Mouse (Mus musculus) CH12.LX (cell line): ENCODE results near the gene Eme2. TPM values are rescaled to one million over a fixed set of nuclear protein-coding genes. Genes with fewer than 3 reads are reported as not detected.

ENCODE experiments used
- DNase-seq: peaks from one replicate; pipeline ENCODE4 v3.0.0-alpha.2; 2013; ENCODE audit errors: extremely low read depth
- H3K27ac ChIP-seq: 2 replicates; pipeline ENCODE4 v1.5.1; 2012; ENCODE audit warnings: low read depth, mild to moderate bottlenecking, control low read depth, moderate library complexity; ENCODE audit not compliant: insufficient read depth
- H3K27me3 ChIP-seq: replicated peaks from 2 replicates; pipeline ENCODE3; 2012; ENCODE audit warnings: inconsistent platforms
- H3K36me3 ChIP-seq, 2 experiments: replicated peaks in 1 of 2; 2 replicates each; pipeline versions ENCODE3 to v1.6.1; 2012; ENCODE audit warnings: inconsistent platforms in 1 of 2, low read length in 1 of 2, mild to moderate bottlenecking in 1 of 2, mixed read lengths in 1 of 2, moderate library complexity in 1 of 2; ENCODE audit not compliant: control insufficient read depth in 1 of 2, insufficient read depth in 1 of 2
- H3K4me1 ChIP-seq, 2 experiments: 2 replicates each; pipeline ENCODE4 v1.6.1; 2012; ENCODE audit warnings: inconsistent platforms in 1 of 2, moderate library complexity in 1 of 2; ENCODE audit not compliant: insufficient read depth in 2 of 2, control insufficient read depth in 1 of 2
- H3K4me2 ChIP-seq: 2 replicates; pipeline ENCODE4 v1.6.1; 2012; ENCODE audit warnings: low read depth, mild to moderate bottlenecking, control low read depth; ENCODE audit not compliant: poor library complexity, insufficient read depth, severe bottlenecking
- H3K4me3 ChIP-seq, 3 experiments: fragments of 150-350 bp in 1 of 3; sonication (generic) in 1 of 3; replicated peaks in 1 of 3; 2 replicates each; pipeline versions ENCODE3 to v1.5.1; 2011 to 2012; ENCODE audit warnings: low read depth in 2 of 3, low read length in 2 of 3, mild to moderate bottlenecking in 2 of 3, moderate library complexity in 2 of 3, control low read depth in 1 of 3, improper control_type of control experiment in 1 of 3, inconsistent platforms in 1 of 3, mixed read lengths in 1 of 3; ENCODE audit not compliant: poor library complexity in 1 of 3
- H3K79me2 ChIP-seq: replicated peaks from 2 replicates; pipeline ENCODE4 v1.6.1; 2012; ENCODE audit warnings: mild to moderate bottlenecking, moderate library complexity; ENCODE audit not compliant: control insufficient read depth, poor library complexity, insufficient read depth, severe bottlenecking; ENCODE audit errors: extremely low read depth
- H3K9ac ChIP-seq: 2 replicates; pipeline ENCODE4 v1.6.1; 2012; ENCODE audit warnings: low read depth, mild to moderate bottlenecking, control low read depth, moderate library complexity; ENCODE audit not compliant: insufficient read depth
- H3K9me3 ChIP-seq: replicated peaks from 2 replicates; pipeline ENCODE3; 2012; ENCODE audit warnings: low read length, inconsistent platforms, mixed read lengths
- IRF4 ChIP-seq: IDR thresholded peaks from 2 replicates; pipeline ENCODE4 v1.6.1; 2014; ENCODE audit warnings: low read depth, mild to moderate bottlenecking, inconsistent platforms, low read length, improper control_type of control experiment
- MAX ChIP-seq: IDR thresholded peaks from 2 replicates; pipeline ENCODE4 v1.6.1; 2011; ENCODE audit warnings: low read length, improper control_type of control experiment
- MEF2A ChIP-seq: IDR thresholded peaks from 2 replicates; pipeline ENCODE4 v1.6.1; 2014; ENCODE audit warnings: low read depth, mild to moderate bottlenecking, inconsistent platforms, low read length, improper control_type of control experiment, borderline replicate concordance
- MYC ChIP-seq: IDR thresholded peaks from 2 replicates; pipeline ENCODE4 v1.6.1; 2011; ENCODE audit warnings: low read depth, mild to moderate bottlenecking, improper control_type of control experiment, low read length
- PAX5 ChIP-seq: IDR thresholded peaks from 2 replicates; pipeline ENCODE4 v1.6.1; 2012; ENCODE audit warnings: low read length, inconsistent platforms, mixed read lengths
- POLR2AphosphoS2 ChIP-seq: IDR thresholded peaks from 2 replicates; pipeline ENCODE4 v1.6.1; 2011; ENCODE audit warnings: low read depth, low read length, improper control_type of control experiment
- RAD21 ChIP-seq: IDR thresholded peaks from 2 replicates; pipeline ENCODE4 v1.6.1; 2011; ENCODE audit warnings: low read depth, mild to moderate bottlenecking, low read length, improper control_type of control experiment, moderate library complexity
- SIN3A ChIP-seq: IDR thresholded peaks from 2 replicates; pipeline ENCODE4 v1.6.1; 2012; ENCODE audit warnings: low read length, improper control_type of control experiment, inconsistent platforms
- ZC3H11A ChIP-seq: IDR thresholded peaks from 2 replicates; pipeline ENCODE4 v1.6.1; 2012; ENCODE audit warnings: low read depth, mild to moderate bottlenecking, inconsistent platforms, low read length, improper control_type of control experiment
- ZMIZ1 ChIP-seq: IDR thresholded peaks from 2 replicates; pipeline ENCODE4 v1.6.1; 2012; ENCODE audit warnings: low read depth, mild to moderate bottlenecking, inconsistent platforms, low read length, improper control_type of control experiment
- dilution Hi-C: fragments of 300-500 bp; cut with MboI; formaldehyde crosslinking; loops from 2 replicates; pipeline ENCODE4 v1.14.3; 2020; ENCODE audit warnings: low sequenced_read_pairs; ENCODE audit not compliant: extremely low pct_unique_long_range_greater_than_20kb, extremely low pct_ligation_motif_present
- in situ Hi-C: fragments of 300-500 bp; cut with MboI; formaldehyde crosslinking; loops from 3 replicates; pipeline ENCODE4 v1.14.3; 2019; ENCODE audit warnings: low sequenced_read_pairs, low pct_ligation_motif_present, low pct_unique_long_range_greater_than_20kb, mixed read lengths
- polyA plus RNA-seq: library from polyadenylated mRNA; unstranded; fragments of >175 nt; gene quantifications from 2 replicates; pipeline ENCODE4 v1.2.1, GENCODE M21; 2012; ENCODE audit warnings: low read depth; ENCODE audit not compliant: insufficient read length
- total RNA-seq, 2 experiments: library from RNA; depleted of rRNA; stranded (reverse); fragments of 300-350 nt in 1 of 2; fragments of >200 nt in 1 of 2; gene quantifications; 2 replicates each; pipeline ENCODE4 v1.2.3; 2012 to 2014

Gene Eme2
- total and polyA plus RNA-seq, 3 experiments: 12.7 to 19.7 (median 16.9) TPM

DNA sequence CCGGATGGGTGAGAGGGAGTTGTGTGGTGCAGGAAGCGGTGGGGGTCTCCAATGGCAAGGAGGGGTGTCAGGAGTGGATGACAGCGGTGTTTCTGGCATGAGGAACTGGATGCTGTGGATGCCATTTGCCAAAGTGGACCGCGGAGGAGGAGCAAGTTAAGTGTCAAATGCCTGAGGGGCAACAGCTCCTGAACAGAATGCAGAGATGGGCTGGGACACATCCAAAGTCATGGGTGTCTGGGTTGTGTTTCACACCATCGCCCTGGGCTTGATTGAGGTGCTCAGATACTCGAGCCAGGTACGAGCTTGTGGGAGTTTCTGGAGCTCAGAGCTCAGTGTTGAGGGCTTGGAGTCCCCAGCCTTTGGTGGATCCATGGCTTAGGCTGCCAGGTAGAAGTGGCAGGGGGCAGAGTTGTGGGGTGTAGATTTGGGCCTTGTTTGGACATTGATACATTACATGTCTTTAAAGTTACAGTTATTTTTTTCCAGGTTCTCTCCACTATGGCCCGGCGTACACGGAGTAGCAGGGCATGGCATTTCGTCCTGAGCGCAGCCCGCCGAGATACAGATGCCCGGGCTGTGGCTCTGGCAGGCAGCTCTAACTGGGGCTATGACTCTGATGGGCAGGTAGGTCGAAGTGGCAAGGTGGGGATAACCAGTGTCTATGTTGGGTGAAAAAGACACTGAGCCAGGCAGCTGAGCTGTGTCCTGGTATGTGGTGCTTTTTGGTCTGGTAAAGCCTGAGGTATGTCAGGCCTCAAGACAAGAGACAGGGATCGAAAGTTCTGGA is 7.4 kb downstream of the Eme2 start:
- peak overlapping the region; percentile 70 for H3K9ac ChIP-seq
- in situ Hi-C loops (loop anchor here (5.0 kb wide), 2 partner anchors 35 to 145 kb away; partner anchors contain the start of gene Fahd1), dilution Hi-C loops (no loop called here)
- no peak for DNase-seq
- no peak for TF ChIP-seq PAX5
- TF ChIP-seq MAX: no peak
- TF ChIP-seq ZMIZ1: no peak; the same call in 1 of the 2 replicates
- no peak for TF ChIP-seq SIN3A
- no peak for TF ChIP-seq RAD21
- TF ChIP-seq ZC3H11A: no peak
- no peak for TF ChIP-seq IRF4
- no peak for TF ChIP-seq MEF2A
- H3K27ac ChIP-seq: no peak overlapping the region
- peaks cover 14 to 70% of the 10 kb centered on the region in 2 experiments for H3K4me1 ChIP-seq
- peaks cover 54 to 74% of the 10 kb centered on the region in 2 experiments for H3K36me3 ChIP-seq
- H3K4me2 ChIP-seq: peak overlapping the region; percentile 85
- no peaks in the 10 kb centered on the region for H3K27me3 ChIP-seq
- peak overlapping the region; percentile 73 to 92 (median 82) for H3K4me3 ChIP-seq
- peaks cover 17% of the 10 kb centered on the region for H3K79me2 ChIP-seq
- H3K9me3 ChIP-seq: no peaks in the 10 kb centered on the region

DNA sequence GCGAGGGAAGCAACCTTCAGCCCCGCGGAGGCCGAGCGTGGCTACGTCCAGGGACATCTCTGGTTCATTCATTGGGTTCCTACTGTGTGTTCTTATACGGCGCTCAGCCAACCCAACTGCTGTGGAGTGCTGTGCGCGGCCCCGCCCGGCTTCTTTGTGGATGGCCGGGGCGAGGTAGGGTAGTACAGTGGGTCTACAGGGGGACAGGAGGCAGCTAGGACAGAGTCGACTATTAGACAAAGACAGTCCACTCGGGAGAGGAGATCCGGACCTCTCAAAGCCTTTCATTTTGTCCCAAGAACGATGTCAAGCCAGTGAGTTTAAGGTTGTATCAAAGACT is 8.0 kb downstream of the Eme2 start:
- no peak for TF ChIP-seq MYC
- TF ChIP-seq POLR2AphosphoS2: 0 out of 2 replicates have a peak, but pooled peaks have one; percentile 2
- Histone ChIP-seq H3K79me2 (peaks cover 17% of the 10 kb centered on the region), H3K4me2 (peak overlapping the region; percentile 85), H3K9me3 (no peaks in the 10 kb centered on the region), H3K9ac (peak overlapping the region; percentile 70), H3K4me3 (peak overlapping the region; percentile 73 to 92 (median 82)), H3K27me3 (no peaks in the 10 kb centered on the region), H3K4me1 (peaks cover 14 to 69% of the 10 kb centered on the region in 2 experiments), H3K27ac (no peak overlapping the region), H3K36me3 (peaks cover 55 to 74% of the 10 kb centered on the region in 2 experiments)
- in situ Hi-C loops (loop anchor here (5.0 kb wide), 2 partner anchors 35 to 145 kb away; partner anchors contain the start of gene Fahd1), dilution Hi-C loops (no loop called here)
- no peak for DNase-seq
